Mouse (Mus musculus) megakaryocyte progenitor cell, adult 5-6 weeks (primary cell): ENCODE measurements around the gene Vegfd. TPM values are rescaled to one million over a fixed set of nuclear protein-coding genes. Genes with fewer than 3 reads are reported as not detected.

Experiments
- ATAC-seq: replicated peaks from 2 replicates; pipeline ENCODE4 v1.8.0; 2016; ENCODE audit warnings: mild to moderate bottlenecking, moderate TSS enrichment, inconsistent platforms; ENCODE audit not compliant: poor library complexity
- total RNA-seq, 2 experiments: library from RNA; stranded (forward) in 1 of 2; stranded (reverse) in 1 of 2; fragments of 157-497, 149-512 nt in 1 of 2; fragments of 200-1000 nt in 1 of 2; gene quantifications; 2 replicates each; pipeline versions ENCODE4 v1.2.3 to v1.2.4; 2015 to 2017

The Vegfd gene
- total RNA-seq (2015) (not detected in 2 replicates), total RNA-seq (2017) (not detected in 2 replicates)

- no peak for ATAC-seq
Observed at GRCm38 (mm10) chrX:164373081-164373480, at the start of gene Vegfd. Gene Vegfd (plus strand): TSS chrX:164373378.

- ATAC-seq = peak; percentile 39; the same call in 1 of the 2 replicates
Observed at GRCm38 (mm10) chrX:164323391-164323913, 49.7 kb upstream of the Vegfd start.

GRCm38 (mm10) chrX:164330351-164330750 lies 42.8 kb upstream of the Vegfd start:
- no peak for ATAC-seq

GRCm38 (mm10) chrX:164330766-164331165 lies 42.4 kb upstream of the Vegfd start:
- ATAC-seq = no peak

DNA sequence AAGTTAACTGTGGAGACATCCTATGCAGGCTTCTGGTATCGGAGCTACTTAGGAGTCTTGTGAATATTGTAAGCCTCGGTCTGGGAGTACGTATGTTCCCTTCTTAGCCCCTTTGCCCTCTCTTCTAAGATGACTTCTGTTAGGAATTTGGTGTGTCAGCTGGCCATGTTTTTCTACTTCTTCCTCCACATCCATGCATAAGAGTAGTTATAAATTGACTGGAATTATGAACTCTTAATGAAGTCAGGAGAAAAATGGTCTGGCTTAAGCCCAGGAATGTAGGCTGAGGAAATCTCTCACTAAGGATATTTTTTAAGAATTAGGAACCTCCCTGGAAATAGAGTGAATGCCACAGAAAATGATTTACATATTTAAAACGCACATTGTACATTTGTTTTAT lies 34.6 kb upstream of the Vegfd start:
- no peak for ATAC-seq

- ATAC-seq = no peak
Observed at GRCm38 (mm10) chrX:164345359-164345938, 27.7 kb upstream of the Vegfd start.

DNA sequence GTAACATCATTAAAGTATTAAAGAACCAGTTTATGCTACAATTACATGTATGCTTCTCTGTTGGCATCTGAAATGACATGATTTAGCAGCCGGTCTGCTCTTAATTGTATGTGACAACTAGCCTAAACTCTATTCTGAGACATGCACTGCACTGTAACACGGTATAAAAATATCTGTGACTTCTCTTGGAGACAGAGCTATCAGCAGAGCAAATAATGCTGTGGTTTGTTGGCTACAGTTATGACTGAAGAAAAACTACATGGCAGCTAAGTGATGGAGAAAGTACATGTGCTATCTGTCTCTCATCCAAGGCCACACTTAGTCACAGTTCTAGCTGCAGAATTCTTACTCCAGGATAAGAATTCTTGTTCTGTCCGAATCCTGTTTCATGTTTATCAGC lies 24.2 kb upstream of the Vegfd start:
- no peak for ATAC-seq

DNA sequence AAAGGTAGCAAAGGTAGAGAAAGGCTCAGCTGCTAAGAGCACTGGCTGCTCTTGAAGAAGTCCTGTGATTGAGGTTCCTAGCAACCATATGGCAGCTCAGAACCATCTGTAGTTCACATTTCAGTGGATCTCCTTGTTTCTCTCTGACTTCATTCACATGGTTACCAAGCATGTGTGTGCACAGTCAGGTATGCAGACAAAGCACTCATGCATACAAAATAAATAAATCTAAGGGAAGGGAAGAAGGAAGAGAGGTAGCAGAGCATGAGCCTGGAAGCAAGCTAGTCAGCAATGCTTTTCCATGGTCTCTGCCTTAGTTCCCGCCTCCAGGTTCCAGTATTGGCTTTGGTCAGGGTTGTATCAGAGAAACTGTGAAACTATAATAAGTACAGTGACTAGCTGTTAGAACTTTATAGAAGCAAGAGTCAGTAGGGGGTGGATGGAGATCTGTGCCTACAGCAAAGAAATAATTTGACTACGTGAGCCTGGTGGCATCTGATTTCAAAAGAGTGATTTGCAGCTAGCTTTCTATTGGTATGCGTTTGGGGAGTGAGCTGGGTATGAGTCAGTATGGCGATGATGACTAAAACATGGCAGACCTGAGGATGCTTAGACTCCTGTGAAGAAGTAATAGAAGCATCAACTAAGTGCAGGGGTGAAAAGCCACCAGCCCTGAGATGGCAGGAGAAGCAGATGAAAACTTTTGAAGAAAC lies 7.9 kb upstream of the Vegfd start:
- no peak for ATAC-seq

- ATAC-seq = no peak
Observed at GRCm38 (mm10) chrX:164370576-164370975, 2.6 kb upstream of the Vegfd start.

DNA sequence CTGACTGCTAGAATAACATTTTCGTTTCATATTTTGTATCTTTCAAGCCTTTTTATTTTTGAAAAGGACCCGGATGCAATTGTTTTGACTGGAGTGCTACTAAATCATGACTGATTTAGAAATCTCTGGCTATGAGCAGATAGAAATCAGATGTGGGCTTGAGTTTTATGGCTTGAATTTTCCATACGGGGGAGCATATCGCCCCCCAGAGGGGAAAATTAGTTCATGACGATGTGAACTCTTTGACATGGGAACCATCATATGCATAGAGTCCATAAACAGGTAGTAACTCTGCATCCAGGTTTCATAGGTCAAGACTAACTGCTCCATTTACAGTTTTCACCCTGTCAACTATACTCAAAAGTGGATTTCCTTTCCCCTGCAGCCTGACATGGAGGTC lies 1.4 kb downstream of the Vegfd start:
- ATAC-seq = no peak

DNA sequence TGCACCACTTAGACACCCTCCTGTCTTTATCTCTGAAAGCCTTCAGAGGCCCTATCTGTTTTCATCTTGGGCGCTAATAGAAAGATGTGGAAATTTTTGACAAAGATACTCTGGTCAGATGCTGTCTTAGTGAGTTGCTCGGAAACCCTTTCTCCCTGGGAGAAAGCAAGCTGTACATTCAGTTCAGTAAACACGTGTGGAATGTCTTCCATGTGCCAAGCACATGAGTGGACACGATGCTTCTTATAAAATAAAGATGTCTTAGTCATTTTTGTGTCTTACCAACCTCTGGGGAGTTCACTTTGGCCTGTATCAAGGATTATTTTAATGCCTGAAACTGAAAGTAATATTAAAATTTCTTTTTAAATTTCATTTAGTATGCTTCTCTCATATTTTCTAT lies 6.5 kb downstream of the Vegfd start:
- ATAC-seq = no peak

DNA sequence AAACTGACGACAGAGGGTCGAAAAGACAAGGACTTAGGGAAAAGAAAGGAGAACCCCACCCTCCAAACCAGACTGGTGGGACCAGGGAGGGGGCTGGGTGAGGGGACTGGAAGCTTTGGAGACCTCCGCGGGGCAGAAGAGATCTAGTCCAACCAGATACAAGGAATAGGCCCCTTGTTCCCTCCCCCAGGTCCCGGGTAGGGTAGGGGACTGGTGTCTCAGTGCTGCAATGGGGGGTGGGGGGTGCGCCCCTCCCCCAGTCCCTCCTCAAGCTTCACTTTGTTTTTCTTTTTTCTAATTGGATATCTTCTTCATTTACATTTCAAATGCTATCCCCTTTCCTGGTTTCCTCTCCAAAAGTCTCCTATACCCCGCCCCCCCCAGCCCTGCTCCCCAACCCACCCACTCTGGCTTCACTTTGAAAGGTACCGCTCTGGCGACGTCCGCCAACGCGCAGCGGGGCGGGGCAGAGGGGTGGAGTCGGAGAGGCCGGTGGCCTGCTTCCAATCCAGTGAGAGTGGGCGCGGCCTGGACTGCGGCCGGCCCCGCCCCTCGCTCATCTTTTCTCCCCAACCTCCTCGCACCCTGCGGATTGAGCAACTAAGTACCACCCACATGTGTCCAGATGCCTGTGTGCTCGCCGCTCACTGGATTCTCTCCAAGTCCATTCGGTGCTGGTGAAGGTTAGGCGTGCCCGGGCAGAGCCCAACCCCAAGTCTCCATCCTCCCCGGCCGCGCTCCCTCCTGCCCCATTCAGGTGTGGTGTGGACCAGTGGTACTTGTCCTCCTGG lies 8.6 kb downstream of the Vegfd start:
- ATAC-seq = peak; percentile 100

DNA sequence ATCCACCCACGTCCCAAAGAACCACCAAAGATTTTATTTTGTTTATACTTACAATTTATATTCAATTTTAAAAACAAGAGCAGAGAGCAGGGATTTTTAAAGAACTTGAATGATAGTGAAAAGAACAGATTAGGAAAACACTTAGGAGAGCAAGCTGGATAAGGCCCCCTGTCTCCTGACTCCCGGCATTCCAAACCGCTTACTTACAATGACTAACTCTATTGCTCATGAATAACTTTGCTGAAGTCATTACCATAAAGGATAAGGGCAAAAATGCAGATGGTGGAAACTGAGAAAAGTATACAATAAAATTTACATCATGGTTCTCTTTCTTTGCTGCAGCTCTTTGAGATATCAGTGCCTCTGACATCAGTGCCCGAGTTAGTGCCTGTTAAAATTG lies 20.9 kb downstream of the Vegfd start:
- no peak for ATAC-seq

DNA sequence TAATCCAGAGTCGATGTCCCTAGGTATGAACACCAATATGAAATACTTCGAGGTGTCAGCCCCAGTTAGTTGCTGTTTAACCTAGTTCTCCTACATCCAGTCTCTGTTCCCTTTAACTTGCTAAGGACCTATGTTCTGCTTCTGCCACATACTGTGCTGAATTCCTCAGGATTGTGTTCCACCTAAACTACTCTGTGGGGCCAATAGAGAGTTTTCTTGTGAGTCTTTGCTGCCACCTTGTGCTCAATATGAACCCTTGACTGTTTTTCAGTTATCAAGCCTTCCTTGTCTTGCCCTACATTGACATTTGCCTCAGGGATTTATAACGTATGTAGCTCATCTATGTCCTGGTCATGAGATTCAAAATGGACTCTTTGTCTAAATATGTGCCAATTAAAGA lies 25.3 kb downstream of the Vegfd start:
- peak; percentile 86 for ATAC-seq

GRCm38 (mm10) chrX:164405080-164405649 lies 32.0 kb downstream of the Vegfd start:
- no peak for ATAC-seq

DNA sequence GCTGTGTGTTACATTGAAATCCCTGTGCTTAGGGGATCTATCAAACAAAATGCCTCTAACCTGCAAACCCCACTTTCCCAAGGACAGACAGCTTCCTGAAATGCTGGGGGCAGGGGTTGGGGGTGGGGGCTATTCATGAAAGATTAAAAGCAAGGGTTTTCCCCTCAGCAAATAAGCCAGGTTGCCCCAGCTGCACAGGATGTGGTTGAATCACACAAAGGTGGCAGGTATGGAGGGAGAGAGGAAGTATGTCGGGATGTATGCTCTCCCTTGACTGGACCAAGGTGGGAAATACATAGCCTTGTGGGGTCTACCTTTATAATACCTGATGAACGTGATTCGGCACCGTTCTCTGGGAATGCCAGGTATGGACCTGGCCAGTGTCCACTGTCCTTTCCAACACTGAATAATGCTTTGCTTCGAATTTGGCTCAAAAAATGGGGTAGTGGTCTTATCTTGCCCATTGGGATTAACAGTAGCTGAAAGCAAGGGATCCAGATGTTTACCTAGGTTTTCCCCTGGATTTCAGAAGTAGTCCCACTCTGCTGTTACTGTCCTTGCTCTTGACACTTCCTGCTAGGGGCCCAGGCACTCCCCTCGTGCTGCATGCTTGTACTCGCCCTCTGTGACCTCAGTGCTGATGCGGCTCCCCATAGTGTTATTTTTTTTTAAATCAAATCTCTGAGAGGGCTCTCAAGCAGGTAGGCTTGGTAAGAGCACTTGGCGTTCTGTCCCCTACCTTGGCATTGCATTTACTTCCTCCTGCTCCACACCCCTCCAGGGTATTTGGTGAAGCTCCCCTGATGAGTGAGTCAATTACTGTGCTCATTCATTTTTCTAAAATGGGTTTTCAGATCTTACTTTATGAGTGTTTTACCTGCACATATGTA lies 33.2 kb downstream of the Vegfd start:
- ATAC-seq = no peak

- ATAC-seq = no peak
Observed at GRCm38 (mm10) chrX:164408301-164408927, 35.2 kb downstream of the Vegfd start.

DNA sequence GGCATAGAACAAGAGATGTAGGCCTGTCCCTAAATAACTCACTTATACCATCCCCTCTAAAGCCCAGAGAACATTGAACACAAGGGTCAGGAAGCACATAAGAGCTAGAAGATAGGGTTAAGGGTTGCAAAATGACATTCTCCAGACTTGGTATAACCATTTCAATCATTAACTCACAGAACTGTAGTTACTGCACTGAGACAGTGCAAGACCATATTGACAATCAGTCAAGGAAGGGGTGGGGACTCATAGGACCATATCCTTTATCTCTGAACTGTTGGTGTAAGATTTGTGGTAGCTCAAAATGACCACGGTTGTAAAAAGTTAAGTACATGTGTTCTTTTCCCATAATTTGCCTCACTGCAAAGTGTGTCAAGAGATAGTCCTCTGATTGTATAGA lies 37.4 kb downstream of the Vegfd start:
- ATAC-seq = no peak

- no peak for ATAC-seq
Observed at GRCm38 (mm10) chrX:164416803-164417202, 43.6 kb downstream of the Vegfd start.

GRCm38 (mm10) chrX:164418008-164418407 lies 44.8 kb downstream of the Vegfd start:
- ATAC-seq = no peak
